Mouse (Mus musculus) T-cell, adult 2 months (primary cell): ENCODE results near the gene 9330182L06Rik.

Source experiments
- DNase-seq: peaks from one replicate; pipeline ENCODE4 v3.0.0; 2022; ENCODE audit warnings: low spot score

The 9330182L06Rik gene

GRCm38 (mm10) chr5:9265586-9266279, at the start of gene 9330182L06Rik:
Gene 9330182L06Rik (plus strand): TSS chr5:9266118.
- DNase-seq, result no peak

GRCm38 (mm10) chr5:9227456-9228008, 38.4 kb upstream of the 9330182L06Rik start:
- no peak for DNase-seq

GRCm38 (mm10) chr5:9264361-9264760, 1.6 kb upstream of the 9330182L06Rik start:
- no peak for DNase-seq

GRCm38 (mm10) chr5:9266280-9266923, 484 bp downstream of the 9330182L06Rik start:
- no peak for DNase-seq

GRCm38 (mm10) chr5:9269666-9270065, 3.7 kb downstream of the 9330182L06Rik start:
- no peak for DNase-seq

GRCm38 (mm10) chr5:9272976-9273375, 7.1 kb downstream of the 9330182L06Rik start:
- no peak for DNase-seq

- DNase-seq, result no peak
Measured at GRCm38 (mm10) chr5:9295777-9296549, 30.0 kb downstream of the 9330182L06Rik start.

GRCm38 (mm10) chr5:9296550-9296928, 30.6 kb downstream of the 9330182L06Rik start:
- no peak for DNase-seq

GRCm38 (mm10) chr5:9326863-9327262, 60.9 kb downstream of the 9330182L06Rik start:
- DNase-seq, result no peak

GRCm38 (mm10) chr5:9327528-9327927, 61.6 kb downstream of the 9330182L06Rik start:
- DNase-seq, result no peak

- no peak for DNase-seq
Measured at GRCm38 (mm10) chr5:9338756-9339510, 73.0 kb downstream of the 9330182L06Rik start.

- DNase-seq, result no peak
Measured at GRCm38 (mm10) chr5:9339511-9340173, 73.7 kb downstream of the 9330182L06Rik start.

GRCm38 (mm10) chr5:9344581-9344980, 78.7 kb downstream of the 9330182L06Rik start:
- no peak for DNase-seq

- DNase-seq, result no peak
Measured at GRCm38 (mm10) chr5:9345038-9345617, 79.2 kb downstream of the 9330182L06Rik start.

GRCm38 (mm10) chr5:9345625-9346024, 79.7 kb downstream of the 9330182L06Rik start:
- DNase-seq, result no peak

GRCm38 (mm10) chr5:9346510-9346909, 80.6 kb downstream of the 9330182L06Rik start:
- no peak for DNase-seq

GRCm38 (mm10) chr5:9352163-9352562, 86.2 kb downstream of the 9330182L06Rik start:
- no peak for DNase-seq

GRCm38 (mm10) chr5:9352646-9353045, 86.7 kb downstream of the 9330182L06Rik start:
- no peak for DNase-seq

GRCm38 (mm10) chr5:9354257-9354656, 88.3 kb downstream of the 9330182L06Rik start:
- no peak for DNase-seq

GRCm38 (mm10) chr5:9358076-9358475, 92.2 kb downstream of the 9330182L06Rik start:
- DNase-seq, result no peak
